Mouse (Mus musculus) G1E (cell line): ENCODE results near the gene Hs3st3b1. TPM values are rescaled to one million over a fixed set of nuclear protein-coding genes. Genes with fewer than 3 reads are reported as not detected.

Experiments
- ATAC-seq: 2 replicates; pipeline ENCODE4 v1.8.0; 2016; ENCODE audit warnings: mild to moderate bottlenecking; ENCODE audit not compliant: insufficient number of reproducible peaks, poor library complexity, low FRiP score, severe bottlenecking; ENCODE audit errors: extremely low read depth
- DNase-seq: peaks from one replicate; pipeline ENCODE4 v3.0.0; 2012; ENCODE audit warnings: low spot score
- H3K27me3 ChIP-seq: 2 replicates; pipeline ENCODE4 v1.6.1; 2012; ENCODE audit warnings: mild to moderate bottlenecking, low read length, inconsistent platforms; ENCODE audit not compliant: insufficient read depth
- H3K36me3 ChIP-seq: replicated peaks from 2 replicates; pipeline ENCODE3; 2012; ENCODE audit warnings: mild to moderate bottlenecking, inconsistent platforms
- H3K4me1 ChIP-seq: 2 replicates; pipeline ENCODE4 v1.6.1; 2012; ENCODE audit warnings: low read depth, low read length, inconsistent platforms, mixed read lengths; ENCODE audit not compliant: insufficient read depth
- H3K4me3 ChIP-seq: 2 replicates; pipeline ENCODE4 v1.5.1; 2012; ENCODE audit warnings: low read depth, mild to moderate bottlenecking, inconsistent platforms, low read length, moderate library complexity, mixed read lengths
- H3K9me3 ChIP-seq: replicated peaks from 2 replicates; pipeline ENCODE4 v1.6.1; 2012; ENCODE audit warnings: inconsistent platforms
- CTCF ChIP-seq: IDR thresholded peaks from 2 replicates; pipeline ENCODE4 v1.5.1; 2012; ENCODE audit warnings: low read depth, low read length, inconsistent platforms, mixed read lengths
- GATA1 ChIP-seq: IDR thresholded peaks from 2 replicates; pipeline ENCODE4 v1.6.1; 2012; ENCODE audit warnings: borderline replicate concordance, low read length, inconsistent platforms, mixed read lengths
- GATA2 ChIP-seq: IDR thresholded peaks from 2 replicates; pipeline ENCODE4 v1.6.1; 2012; ENCODE audit warnings: low read depth, low read length, inconsistent platforms, borderline replicate concordance
- POLR2AphosphoS5 ChIP-seq: IDR thresholded peaks from 2 replicates; pipeline ENCODE4 v1.6.1; 2012; ENCODE audit warnings: low read depth, low read length, inconsistent platforms; ENCODE audit not compliant: insufficient replicate concordance
- TAL1 ChIP-seq: conservative IDR thresholded peaks from 2 replicates; pipeline ENCODE4 v1.6.1; 2012; ENCODE audit warnings: low read depth, low read length, inconsistent platforms, mixed read lengths
- polyA plus RNA-seq: library from polyadenylated mRNA; stranded (reverse); fragments of >175 nt; gene quantifications from 2 replicates; pipeline ENCODE4 v1.2.3, GENCODE M21; 2012
- total RNA-seq, 2 experiments: library from RNA; stranded (forward) in 1 of 2; stranded (reverse) in 1 of 2; fragments of 200-1000 nt in 1 of 2; fragments of >200 nt in 1 of 2; fragmentation: Nextera tagmentation in 1 of 2; gene quantifications; 2 replicates each; pipeline ENCODE4 v1.2.3; 2014 to 2017

The Hs3st3b1 gene
- total and polyA plus RNA-seq, 3 experiments: 0.05 TPM; not detected in 2

DNA sequence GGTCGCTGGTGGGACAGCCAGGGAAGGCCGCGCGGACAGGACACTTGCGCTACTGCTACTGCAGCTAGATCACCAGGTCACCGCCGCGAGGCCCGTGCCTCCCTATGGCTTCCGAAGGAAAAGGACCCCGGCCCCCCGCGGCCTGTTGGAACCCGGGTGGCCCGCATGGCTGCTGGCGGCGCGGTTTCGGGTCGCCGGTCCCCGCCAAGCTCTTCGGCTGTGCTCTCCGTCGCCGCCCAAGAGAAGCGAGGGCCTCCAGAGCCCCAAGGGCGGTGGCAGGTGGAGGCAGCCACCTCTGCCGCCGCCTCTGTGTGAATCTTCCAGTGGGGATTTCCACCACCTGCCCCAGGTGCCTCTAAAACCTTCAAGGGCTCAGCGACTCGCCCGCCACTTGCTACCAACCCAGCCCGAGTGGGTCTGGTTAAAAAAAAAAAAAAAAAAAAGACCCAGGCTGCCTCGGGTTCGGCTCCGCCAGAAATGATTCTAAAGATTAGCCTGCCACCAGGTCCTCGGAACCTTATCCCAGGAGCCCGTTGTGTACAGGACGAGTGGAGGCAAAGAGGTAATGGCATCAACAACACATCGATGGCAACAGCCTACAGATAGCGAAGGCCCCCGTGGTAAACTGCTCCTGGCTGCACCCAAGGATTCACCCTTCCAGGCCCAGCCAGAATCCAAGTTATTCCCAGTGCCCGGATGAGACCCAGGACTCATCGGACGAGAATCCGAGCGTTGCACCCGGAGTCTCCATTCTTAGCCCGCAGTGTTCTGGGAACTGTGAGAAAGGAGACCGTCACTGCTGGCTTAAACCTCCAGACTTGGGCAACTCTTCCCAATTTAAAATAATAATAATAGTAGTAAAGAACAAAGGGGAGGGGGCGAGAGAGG lies 2.6 kb downstream of the Hs3st3b1 start:
- Histone ChIP-seq H3K4me1 (no peaks in the 10 kb centered on the region), H3K4me3 (no peak overlapping the region), H3K36me3 (no peaks in the 10 kb centered on the region), H3K9me3 (peaks cover 42% of the 10 kb centered on the region), H3K27me3 (peaks cover 21% of the 10 kb centered on the region; the same call in 1 of the 2 replicates)
- no peak for TF ChIP-seq GATA2
- no peak for TF ChIP-seq POLR2AphosphoS5
- no peak for TF ChIP-seq GATA1
- TF ChIP-seq TAL1: no peak
- no peak for TF ChIP-seq CTCF
- DNase-seq (no peak), ATAC-seq (no peak)

DNA sequence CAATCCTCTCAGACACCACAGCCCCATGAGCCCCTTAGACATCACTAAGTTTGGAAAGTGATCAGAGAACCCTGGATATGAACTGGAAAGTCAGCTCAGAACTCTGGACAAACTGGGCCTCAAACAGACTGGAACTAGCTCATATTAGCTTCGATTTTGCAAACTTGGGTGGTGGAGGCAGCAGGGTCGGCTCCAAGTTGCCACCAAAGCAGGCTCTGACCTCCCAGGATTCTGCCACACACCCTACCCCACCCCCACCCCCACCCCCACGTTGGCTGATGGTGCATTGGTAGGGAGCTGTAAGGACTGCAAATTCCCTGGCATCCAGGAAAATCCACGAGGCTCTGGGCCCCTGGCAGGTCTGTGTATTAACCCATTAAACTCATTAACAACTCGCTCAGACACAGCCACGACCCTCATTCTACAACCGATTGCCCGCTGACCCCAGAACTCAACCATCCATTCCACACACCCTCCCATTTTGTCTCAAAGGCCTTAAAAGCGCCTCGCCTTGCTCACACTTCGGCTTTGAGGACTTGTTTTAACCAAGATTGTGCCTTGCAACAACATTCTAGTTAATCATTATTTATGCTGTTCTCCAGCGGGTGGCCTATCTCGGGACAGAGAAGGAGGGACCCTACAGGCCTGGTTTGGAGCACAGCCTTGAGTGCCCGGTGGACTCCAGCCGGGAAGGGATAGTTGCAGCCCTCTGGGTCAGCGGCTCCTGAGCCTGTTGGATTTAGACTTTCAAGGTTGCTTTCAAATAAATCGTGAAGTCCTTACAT lies 3.6 kb downstream of the Hs3st3b1 start:
- no peak overlapping the region for H3K4me3 ChIP-seq
- H3K36me3 ChIP-seq: no peaks in the 10 kb centered on the region
- ATAC-seq: no peak
- peaks cover 36% of the 10 kb centered on the region for H3K9me3 ChIP-seq
- no peak for DNase-seq
- no peak for TF ChIP-seq TAL1
- TF ChIP-seq GATA2: no peak
- no peak for TF ChIP-seq GATA1
- TF ChIP-seq CTCF: no peak
- TF ChIP-seq POLR2AphosphoS5: no peak
- H3K27me3 ChIP-seq: peaks cover 20% of the 10 kb centered on the region; the same call in 1 of the 2 replicates
- no peaks in the 10 kb centered on the region for H3K4me1 ChIP-seq

DNA sequence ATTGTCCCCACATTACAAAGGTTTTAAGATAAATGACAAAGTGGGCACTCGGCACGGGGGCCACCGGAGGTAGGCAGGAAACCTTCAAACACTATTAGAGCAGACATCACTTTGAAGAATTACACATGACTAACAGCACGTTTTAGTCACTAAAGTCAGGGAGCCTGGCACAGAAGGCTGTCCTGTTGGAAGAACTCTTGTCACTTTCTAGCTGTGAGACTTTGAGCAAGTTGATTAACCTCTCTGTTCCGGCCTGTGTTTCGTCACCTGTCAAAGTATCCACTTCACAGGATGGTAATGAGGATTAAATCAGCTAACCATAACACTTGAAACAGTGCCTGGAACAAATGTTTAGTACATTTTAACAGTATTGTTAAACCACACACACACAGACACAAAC lies 4.5 kb downstream of the Hs3st3b1 start:
- ATAC-seq: no peak
- Histone ChIP-seq H3K4me3 (no peak overlapping the region), H3K4me1 (no peaks in the 10 kb centered on the region), H3K9me3 (peaks cover 33% of the 10 kb centered on the region), H3K27me3 (peaks cover 18% of the 10 kb centered on the region; the same call in 1 of the 2 replicates), H3K36me3 (no peaks in the 10 kb centered on the region)
- DNase-seq: no peak
- TF ChIP-seq CTCF (no peak), GATA2 (no peak), GATA1 (no peak), TAL1 (no peak), POLR2AphosphoS5 (no peak)

DNA sequence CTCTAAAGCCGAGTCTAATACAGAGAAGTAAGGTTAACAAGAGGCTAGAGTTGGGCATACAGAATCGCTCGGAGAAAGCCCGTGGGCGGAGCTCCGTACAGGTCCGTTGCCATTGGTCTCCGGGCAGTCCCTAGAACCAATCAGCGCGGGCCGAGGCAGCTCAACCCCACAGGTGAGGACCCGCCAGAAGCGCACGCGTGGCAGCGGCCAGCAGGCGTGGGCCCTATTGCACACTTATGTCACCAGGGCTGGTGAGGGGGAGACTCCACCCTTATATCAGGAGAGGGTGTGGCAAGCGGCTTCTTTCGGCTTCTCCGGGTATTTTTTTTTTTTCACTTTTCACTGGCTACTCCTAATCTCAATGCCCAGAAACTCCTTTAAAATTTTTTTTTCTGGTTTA lies 7.7 kb downstream of the Hs3st3b1 start:
- no peak for TF ChIP-seq POLR2AphosphoS5
- no peak for TF ChIP-seq GATA2
- no peak for TF ChIP-seq TAL1
- TF ChIP-seq CTCF: no peak
- Histone ChIP-seq H3K4me1 (no peaks in the 10 kb centered on the region), H3K9me3 (0 out of 2 replicates have a peak, but pooled peaks cover 3% of the 10 kb centered on the region), H3K36me3 (no peaks in the 10 kb centered on the region), H3K27me3 (peaks cover 12% of the 10 kb centered on the region; the same call in 1 of the 2 replicates), H3K4me3 (no peak overlapping the region)
- ATAC-seq (no peak), DNase-seq (no peak)

DNA sequence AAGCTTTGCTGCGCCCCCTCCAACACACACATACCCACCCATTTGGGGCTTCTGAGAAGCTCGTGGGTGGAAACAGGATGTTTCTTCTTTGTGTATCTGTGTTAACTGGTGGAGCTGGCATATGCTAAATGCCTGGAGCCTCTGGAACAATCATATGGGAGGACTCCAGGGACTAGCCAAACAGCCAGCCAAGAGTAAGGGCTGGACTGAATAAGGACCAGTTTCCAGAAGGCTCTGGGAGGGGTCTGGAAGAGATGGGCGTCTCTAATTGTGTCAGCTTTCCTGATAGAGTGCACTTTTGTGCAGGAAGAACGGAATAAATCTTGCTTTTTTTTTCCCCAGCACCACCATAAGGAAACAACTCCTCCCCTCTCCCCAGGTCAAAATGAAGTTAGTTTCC lies 8.2 kb downstream of the Hs3st3b1 start:
- no peak overlapping the region for H3K4me3 ChIP-seq
- no peak for DNase-seq

DNA sequence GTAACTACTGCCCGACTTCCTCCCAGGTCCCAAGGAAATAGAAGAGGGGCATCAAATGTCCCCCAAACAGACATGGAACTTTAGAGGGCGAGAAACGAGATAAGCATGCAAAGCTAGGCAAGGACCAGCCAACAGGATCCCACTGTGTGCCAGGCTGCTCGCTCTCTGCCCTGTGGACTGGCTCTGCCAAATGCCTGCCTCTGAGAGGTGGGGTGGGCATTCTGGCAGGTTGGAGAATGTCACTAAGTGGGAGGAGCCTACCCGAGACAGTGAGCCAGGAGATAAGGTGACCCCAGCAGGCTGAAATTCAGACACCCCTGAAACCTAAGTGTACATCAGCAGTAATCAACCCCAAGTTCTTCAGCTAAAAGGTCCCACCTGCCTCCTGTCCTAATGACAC lies 11.1 kb downstream of the Hs3st3b1 start:
- Histone ChIP-seq H3K4me1 (peaks cover 12% of the 10 kb centered on the region), H3K27me3 (peaks cover 12% of the 10 kb centered on the region; the same call in 1 of the 2 replicates)
- TF ChIP-seq TAL1 (no peak), POLR2AphosphoS5 (no peak), CTCF (no peak), GATA1 (no peak), GATA2 (no peak)

More for the DNA sequence above, 8.2 kb downstream of the Hs3st3b1 start:
- H3K9me3 ChIP-seq: no peaks in the 10 kb centered on the region
- H3K27me3 ChIP-seq: peaks cover 12% of the 10 kb centered on the region; the same call in 1 of the 2 replicates
- ATAC-seq: no peak
- no peak for TF ChIP-seq CTCF
- TF ChIP-seq GATA2: no peak
- no peak for TF ChIP-seq GATA1
- no peak for TF ChIP-seq POLR2AphosphoS5
- TF ChIP-seq TAL1: no peak
- no peaks in the 10 kb centered on the region for H3K36me3 ChIP-seq
- no peaks in the 10 kb centered on the region for H3K4me1 ChIP-seq

More for the DNA sequence above, 11.1 kb downstream of the Hs3st3b1 start:
- no peak for ATAC-seq
- H3K9me3 ChIP-seq: no peaks in the 10 kb centered on the region
- H3K4me3 ChIP-seq: no peak overlapping the region
- no peaks in the 10 kb centered on the region for H3K36me3 ChIP-seq
- DNase-seq: no peak
